Mouse (Mus musculus) lung, adult 2 months (tissue): ENCODE results near the gene Mroh3.

Experiments
- CTCF ChIP-seq: fragments of 200-500 bp; IDR thresholded peaks from 2 replicates; pipeline ENCODE4 v1.5.1; 2011; ENCODE audit warnings: mild to moderate bottlenecking, low read length, control low read depth; ENCODE audit not compliant: insufficient read depth
- POLR2A ChIP-seq: fragments of 200-500 bp; IDR thresholded peaks from 2 replicates; pipeline ENCODE4 v1.6.1; 2011; ENCODE audit warnings: low read depth, mild to moderate bottlenecking, control low read depth, low read length, borderline replicate concordance; ENCODE audit errors: extremely low read depth

GRCm38 (mm10) chr1:136229040-136229373, 16.4 kb upstream of the Mroh3 start:
- TF ChIP-seq CTCF: no peak
- TF ChIP-seq POLR2A: no peak
